Mouse (Mus musculus) CH12.LX (cell line): ENCODE data around the gene Sfxn1.

Source experiments
- BHLHE40 ChIP-seq: IDR thresholded peaks from 2 replicates; pipeline ENCODE4 v1.6.1; 2011; ENCODE audit warnings: mild to moderate bottlenecking, low read depth, low read length, improper control_type of control experiment
- CHD1 ChIP-seq: IDR thresholded peaks from 2 replicates; pipeline ENCODE4 v1.6.1; 2012; ENCODE audit warnings: low read depth, low read length, improper control_type of control experiment, inconsistent platforms
- CHD2 ChIP-seq: IDR thresholded peaks from 2 replicates; pipeline ENCODE4 v1.6.1; 2011; ENCODE audit warnings: low read length, improper control_type of control experiment
- CTCF ChIP-seq, 2 experiments: IDR thresholded peaks in 1 of 2; conservative IDR thresholded peaks in 1 of 2; 2 replicates each; pipeline ENCODE4 v1.5.1; 2011 to 2012; ENCODE audit warnings: low read depth in 2 of 2, low read length in 2 of 2, improper control_type of control experiment in 1 of 2, inconsistent platforms in 1 of 2, mild to moderate bottlenecking in 1 of 2, moderate library complexity in 1 of 2
- ELF1 ChIP-seq: IDR thresholded peaks from 2 replicates; pipeline ENCODE4 v1.6.1; 2014; ENCODE audit warnings: low read depth, mild to moderate bottlenecking, inconsistent platforms, low read length, improper control_type of control experiment
- HCFC1 ChIP-seq: IDR thresholded peaks from 2 replicates; pipeline ENCODE4 v1.6.1; 2012; ENCODE audit warnings: low read depth, mild to moderate bottlenecking, inconsistent platforms, low read length, improper control_type of control experiment
- IRF4 ChIP-seq: IDR thresholded peaks from 2 replicates; pipeline ENCODE4 v1.6.1; 2014; ENCODE audit warnings: low read depth, mild to moderate bottlenecking, inconsistent platforms, low read length, improper control_type of control experiment
- KAT2A ChIP-seq: IDR thresholded peaks from 2 replicates; pipeline ENCODE4 v1.6.1; 2012; ENCODE audit warnings: low read length, improper control_type of control experiment, inconsistent platforms; ENCODE audit not compliant: insufficient replicate concordance
- MAX ChIP-seq: IDR thresholded peaks from 2 replicates; pipeline ENCODE4 v1.6.1; 2011; ENCODE audit warnings: low read length, improper control_type of control experiment
- POLR2A ChIP-seq: IDR thresholded peaks from 2 replicates; pipeline ENCODE4 v1.6.1; 2011; ENCODE audit warnings: low read depth, mild to moderate bottlenecking, improper control_type of control experiment, low read length
- RAD21 ChIP-seq: IDR thresholded peaks from 2 replicates; pipeline ENCODE4 v1.6.1; 2011; ENCODE audit warnings: low read depth, mild to moderate bottlenecking, low read length, improper control_type of control experiment, moderate library complexity
- RCOR1 ChIP-seq: conservative IDR thresholded peaks from 2 replicates; pipeline ENCODE4 v1.6.1; 2012; ENCODE audit warnings: low read depth, mild to moderate bottlenecking, inconsistent platforms, low read length, improper control_type of control experiment
- USF2 ChIP-seq: conservative IDR thresholded peaks from 2 replicates; pipeline ENCODE4 v1.6.1; 2011; ENCODE audit warnings: low read depth, low read length, improper control_type of control experiment

DNA sequence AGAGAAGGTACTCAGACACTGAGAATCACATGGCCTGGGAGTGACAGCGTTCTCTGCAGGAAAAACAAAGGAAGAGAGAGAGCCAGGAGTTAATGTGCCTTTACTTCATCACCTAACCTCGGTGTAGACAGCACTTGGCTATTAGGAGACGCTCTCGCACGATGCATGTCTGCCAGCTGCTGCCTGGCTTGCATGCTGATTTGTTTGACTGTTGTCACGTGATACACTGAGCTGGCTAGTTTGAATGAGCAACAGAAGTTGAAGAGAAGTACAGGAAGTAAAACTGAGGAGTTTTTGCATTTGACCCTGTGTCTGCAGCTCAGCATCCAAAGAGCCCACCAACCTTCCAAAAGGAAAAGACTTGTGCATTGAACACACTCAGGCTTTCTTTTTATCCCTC lies 23.3 kb downstream of the Sfxn1 start:
- TF ChIP-seq CTCF (conservative IDR thresholded peaks at IDR 0.05 in 1 of 2, IDR thresholded peaks at IDR 0.05 in 1 of 2; ENCODE audit: low read depth in 2 of 2, low read length in 2 of 2) (no peak), HCFC1 (no peak), RAD21 (no peak), IRF4 (no peak), USF2 (peak; percentile 51; the same call in 1 of the 2 replicates), KAT2A (no peak), POLR2A (no peak), CHD1 (no peak), MAX (no peak), BHLHE40 (no peak), RCOR1 (no peak), ELF1 (no peak), CHD2 (no peak)
